Mouse (Mus musculus) heart, postnatal 0 days (tissue): ENCODE results near the gene Dpp4.

Experiments used
- CTCF ChIP-seq: IDR thresholded peaks from 2 replicates; pipeline ENCODE4 v1.5.1; 2016; ENCODE audit warnings: antibody characterized with exemption, control low read depth, low read depth
- EP300 ChIP-seq: IDR thresholded peaks from 2 replicates; pipeline ENCODE4 v1.6.1; 2016; ENCODE audit warnings: antibody characterized with exemption, low read depth

DNA sequence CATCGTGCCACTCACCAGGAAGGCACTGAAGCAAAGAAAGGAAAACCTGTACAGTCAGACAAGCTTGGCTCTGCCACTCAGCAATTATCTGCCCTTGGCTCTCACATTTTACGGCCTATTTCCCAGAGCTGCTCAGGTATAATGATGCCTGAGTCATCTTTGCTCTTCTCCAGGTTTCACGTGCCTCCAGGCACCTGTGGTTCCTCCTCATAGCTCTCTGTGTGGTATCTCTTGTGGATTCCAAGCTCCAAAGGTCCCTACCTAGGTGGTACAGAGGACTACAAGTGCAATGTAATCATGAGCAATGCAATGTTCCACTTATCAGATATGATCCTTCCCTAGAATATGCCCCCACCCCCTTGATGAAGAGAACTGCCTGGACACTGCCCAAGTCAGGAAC, 8.0 kb upstream of the Dpp4 start:
- TF ChIP-seq EP300 (no peak), CTCF (no peak)
